9 mouse cellular contexts compared by ENCODE assay signal in genomic region chr4:152220771-152221410, GRCm38 (mm10). TPM values are rescaled to one million over a fixed set of nuclear protein-coding genes. Genes with fewer than 3 reads are reported as not detected.
A peak's percentile ranks its signal among the peaks of the same experiment; 100 is the strongest.
DNase-seq lines count a peak whose midpoint lies in the region; ATAC-seq lines count a peak whose summit lies in the region.
"Had no signal": no experiment of that assay in that cellular context is flagged by ENCODE, and none has a peak within 500 bp of the region (broad histone marks: within the 10 kb centered on the region; RNA-seq: fewer than 3 reads in every experiment).

No protein-coding gene starts in this region.

- H3K4me1 ChIP-seq in liver, embryonic 12.5 days, result no peaks in the 10 kb centered on the region
- no peaks in the 10 kb centered on the region for H3K4me1 ChIP-seq in liver, embryonic 11.5 days (replicated peaks; ENCODE audit: control insufficient read depth, insufficient read depth, low read length)
- H3K4me1 ChIP-seq in embryonic facial prominence, embryonic 10.5 days, result peaks cover 23% of the 10 kb centered on the region
- H3K4me1 ChIP-seq in hindbrain, embryonic 10.5 days (replicated peaks), result peaks cover 27% of the 10 kb centered on the region
- peaks cover 21% of the 10 kb centered on the region for H3K4me1 ChIP-seq in neural tube, embryonic 13.5 days (replicated peaks)

- H3K4me3 ChIP-seq in liver, embryonic 12.5 days, result no peak overlapping the region
- H3K4me3 ChIP-seq in liver, embryonic 11.5 days (ENCODE audit: low read depth, low read length), result no peak overlapping the region
- no peak overlapping the region for H3K4me3 ChIP-seq in embryonic facial prominence, embryonic 10.5 days
- H3K4me3 ChIP-seq in hindbrain, embryonic 10.5 days, result no peak overlapping the region
- no peak overlapping the region for H3K4me3 ChIP-seq in neural tube, embryonic 13.5 days
- H3K4me3 ChIP-seq: limb, embryonic 15.5 days had no signal

- no peak overlapping the region for H3K27ac ChIP-seq in liver, embryonic 12.5 days
- no peak overlapping the region for H3K27ac ChIP-seq in liver, embryonic 11.5 days (ENCODE audit: low read depth, low read length)
- H3K27ac ChIP-seq in embryonic facial prominence, embryonic 10.5 days (replicated peaks), result 0 out of 2 replicates have a peak overlapping the region, but pooled peaks have one; percentile 26
- H3K27ac ChIP-seq in hindbrain, embryonic 10.5 days, result peak overlapping the region; percentile 62
- peak overlapping the region; percentile 82 for H3K27ac ChIP-seq in neural tube, embryonic 13.5 days (replicated peaks)

- H3K36me3 ChIP-seq in liver, embryonic 12.5 days, result peaks cover 5% of the 10 kb centered on the region; the same call in 1 of the 2 replicates
- H3K36me3 ChIP-seq in liver, embryonic 11.5 days (ENCODE audit: control insufficient read depth, insufficient read depth, low read length), result no peaks in the 10 kb centered on the region
- peaks cover 5% of the 10 kb centered on the region; the same call in 1 of the 2 replicates for H3K36me3 ChIP-seq in embryonic facial prominence, embryonic 10.5 days (replicated peaks)
- H3K36me3 ChIP-seq in hindbrain, embryonic 10.5 days, result peaks cover 34% of the 10 kb centered on the region
- H3K36me3 ChIP-seq in neural tube, embryonic 13.5 days, result peaks cover 28% of the 10 kb centered on the region

- no peak for DNase-seq in liver, embryonic 11.5 days (ENCODE audit: low spot score)
- DNase-seq in embryonic facial prominence, embryonic 10.5 days (ENCODE audit: low spot score), result no peak
- DNase-seq in hindbrain, embryonic 10.5 days (ENCODE audit: low spot score), result no peak
- DNase-seq in embryo, embryonic 9.5 days (ENCODE audit: extremely low spot score), result no peak
- DNase-seq in layer of hippocampus, postnatal 10 days (ENCODE audit: low spot score in 2 of 2), result no peak

- 0 out of 2 replicates have a peak, but pooled peaks have one; percentile 11 for ATAC-seq in liver, embryonic 12.5 days
- ATAC-seq in liver, embryonic 11.5 days (replicated peaks; ENCODE audit: low FRiP score), result no peak
- ATAC-seq in neural tube, embryonic 13.5 days (ENCODE audit: low read depth), result peak; percentile 30

- no peak overlapping the region for H3K9ac ChIP-seq in liver, embryonic 12.5 days
- no peak overlapping the region for H3K9ac ChIP-seq in liver, embryonic 11.5 days (ENCODE audit: low read depth, low read length)
- peak overlapping the region; percentile 48 for H3K9ac ChIP-seq in neural tube, embryonic 13.5 days
- H3K9ac ChIP-seq: limb, embryonic 15.5 days had no signal

- no peak overlapping the region for H3K4me2 ChIP-seq in liver, embryonic 12.5 days
- no peak overlapping the region for H3K4me2 ChIP-seq in liver, embryonic 11.5 days
- H3K4me2 ChIP-seq in neural tube, embryonic 13.5 days, result no peak overlapping the region
- H3K4me2 ChIP-seq: limb, embryonic 15.5 days had no signal

- WGBS in liver, embryonic 12.5 days (ENCODE audit: insufficient replicate concordance), result 58% methylated on average over 7 of the region's 7 CpGs
- 80% methylated on average over 6 of the region's 7 CpGs for WGBS in liver, embryonic 11.5 days
- 69% methylated on average over 7 of the region's 7 CpGs for WGBS in embryonic facial prominence, embryonic 10.5 days
- WGBS in hindbrain, embryonic 10.5 days, result 68% methylated on average over 7 of the region's 7 CpGs
- 51% methylated on average over 7 of the region's 7 CpGs for WGBS in neural tube, embryonic 13.5 days

- H3K27me3 ChIP-seq in liver, embryonic 12.5 days (replicated peaks), result no peaks in the 10 kb centered on the region
- no peaks in the 10 kb centered on the region for H3K27me3 ChIP-seq in liver, embryonic 11.5 days (replicated peaks; ENCODE audit: control insufficient read depth, insufficient read depth, low read length)
- H3K27me3 ChIP-seq in embryonic facial prominence, embryonic 10.5 days (replicated peaks; ENCODE audit: low read depth, poor library complexity, severe bottlenecking), result peaks cover 35% of the 10 kb centered on the region; the same call in 1 of the 2 replicates
- peaks cover 38% of the 10 kb centered on the region for H3K27me3 ChIP-seq in hindbrain, embryonic 10.5 days (ENCODE audit: insufficient read depth, poor library complexity, severe bottlenecking)
- H3K27me3 ChIP-seq in neural tube, embryonic 13.5 days, result peaks cover 59% of the 10 kb centered on the region
- H3K27me3 ChIP-seq: limb, embryonic 15.5 days had no signal

- no peaks in the 10 kb centered on the region for H3K9me3 ChIP-seq in liver, embryonic 12.5 days (replicated peaks)
- no peaks in the 10 kb centered on the region for H3K9me3 ChIP-seq in liver, embryonic 11.5 days (ENCODE audit: control insufficient read depth, low read length)
- H3K9me3 ChIP-seq in embryonic facial prominence, embryonic 10.5 days, result no peaks in the 10 kb centered on the region
- no peaks in the 10 kb centered on the region for H3K9me3 ChIP-seq in hindbrain, embryonic 10.5 days
- no peaks in the 10 kb centered on the region for H3K9me3 ChIP-seq in neural tube, embryonic 13.5 days
- H3K9me3 ChIP-seq: G1E; limb, embryonic 15.5 days had no signal

RNA-seq across cellular contexts. Expression of gene Acot7, which starts 43.0 kb away (rescaled TPM):
- polyA plus RNA-seq in liver, embryonic 12.5 days (2016; fragmentation: Nextera tagmentation; extraction: Ambion mirVana), result 33.0 and 36.2 TPM in 2 replicates
- 50.0 and 51.1 TPM in 2 replicates for polyA plus RNA-seq in liver, embryonic 11.5 days (2014; fragmentation: Nextera tagmentation; extraction: Ambion mirVana)
- 51.8 and 55.5 TPM in 2 replicates for polyA plus RNA-seq in embryonic facial prominence, embryonic 10.5 days (2016; fragmentation: Nextera tagmentation; extraction: Ambion mirVana)
- 90.0 and 118 TPM in 2 replicates for polyA plus RNA-seq in hindbrain, embryonic 10.5 days (2016; fragmentation: Nextera tagmentation; extraction: Ambion mirVana)
- 316 and 346 TPM in 2 replicates for polyA plus RNA-seq in neural tube, embryonic 13.5 days (2015; fragmentation: Nextera tagmentation; extraction: Ambion mirVana)
- 100 to 1,000 TPM; 426 to 431 TPM for total RNA-seq in layer of hippocampus, postnatal 10 days (2021)

RNA-seq across cellular contexts. Expression of gene Gpr153, which starts 53.1 kb away (rescaled TPM):
- 2.1 and 2.4 TPM in 2 replicates for polyA plus RNA-seq in liver, embryonic 12.5 days (2016; fragmentation: Nextera tagmentation; extraction: Ambion mirVana)
- polyA plus RNA-seq in liver, embryonic 11.5 days (2014; fragmentation: Nextera tagmentation; extraction: Ambion mirVana), result 1.9 and 2.2 TPM in 2 replicates
- 2.7 and 4.0 TPM in 2 replicates for polyA plus RNA-seq in embryonic facial prominence, embryonic 10.5 days (2016; fragmentation: Nextera tagmentation; extraction: Ambion mirVana)
- 7.0 and 7.9 TPM in 2 replicates for polyA plus RNA-seq in hindbrain, embryonic 10.5 days (2016; fragmentation: Nextera tagmentation; extraction: Ambion mirVana)
- polyA plus RNA-seq in neural tube, embryonic 13.5 days (2015; fragmentation: Nextera tagmentation; extraction: Ambion mirVana), result 10.7 and 11.8 TPM in 2 replicates
- total RNA-seq in layer of hippocampus, postnatal 10 days (2021), result 10 to 100 TPM; 21.4 to 23.1 TPM

Comparison
In these comparisons a context has a peak if more than half of its experiments do, and no peak if none do; other contexts are left out.
1. H3K27ac ChIP-seq: peak in embryonic facial prominence, embryonic 10.5 days (single experiment), hindbrain, embryonic 10.5 days (single experiment) and neural tube, embryonic 13.5 days (single experiment); none in liver, embryonic 12.5 days (single experiment) and liver, embryonic 11.5 days (single experiment).